Mouse (Mus musculus) heart, adult 8-10 months (tissue): Measurements from ENCODE around the gene Ppfibp2. TPM values are rescaled to one million over a fixed set of nuclear protein-coding genes. Genes with fewer than 3 reads are reported as not detected.
A peak's percentile ranks its signal among the peaks of the same experiment; 100 is the strongest.

Experiments
- DNase-seq: peaks from one replicate; pipeline ENCODE4 v3.0.0; 2022; ENCODE audit warnings: low spot score
- total RNA-seq, 4 experiments: library from RNA; stranded (reverse); gene quantifications; 2 replicates each; pipeline ENCODE4 v1.2.4; 2022

Gene Ppfibp2
- 10 to 100 TPM; 16.9 to 26.4 (median 20.6) TPM for total RNA-seq

DNA sequence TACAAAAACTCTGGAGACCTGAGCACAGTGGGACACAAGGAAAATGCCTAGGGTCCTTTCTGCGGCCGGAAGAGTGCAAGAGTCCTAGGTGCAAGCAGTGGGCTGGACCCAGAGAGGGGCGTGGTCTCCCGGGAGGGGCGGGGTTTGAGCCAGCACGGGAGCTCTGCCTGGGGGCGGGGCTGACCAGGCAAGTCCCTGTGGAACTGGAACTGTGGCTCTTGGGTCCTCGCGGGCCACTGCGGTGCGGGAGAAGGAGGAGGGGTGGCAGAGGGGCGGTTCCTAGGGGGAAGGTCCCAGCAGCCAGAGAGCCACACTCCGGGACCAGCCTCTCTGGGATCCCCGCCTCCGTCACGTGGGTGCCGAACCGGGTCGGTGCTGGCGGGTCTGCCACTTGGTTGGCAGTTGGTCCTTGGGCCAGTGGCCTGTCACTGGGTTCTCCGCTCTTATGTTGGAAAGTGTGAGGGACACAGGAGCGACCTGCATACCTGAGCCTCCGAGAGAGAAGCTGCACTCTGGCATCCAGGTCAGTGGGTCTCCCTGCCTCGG, at the start of gene Ppfibp2:
Gene Ppfibp2, plus strand, starts transcription at position 351 of the 546 bp plus-strand sequence.
- DNase-seq: peak; percentile 90

DNA sequence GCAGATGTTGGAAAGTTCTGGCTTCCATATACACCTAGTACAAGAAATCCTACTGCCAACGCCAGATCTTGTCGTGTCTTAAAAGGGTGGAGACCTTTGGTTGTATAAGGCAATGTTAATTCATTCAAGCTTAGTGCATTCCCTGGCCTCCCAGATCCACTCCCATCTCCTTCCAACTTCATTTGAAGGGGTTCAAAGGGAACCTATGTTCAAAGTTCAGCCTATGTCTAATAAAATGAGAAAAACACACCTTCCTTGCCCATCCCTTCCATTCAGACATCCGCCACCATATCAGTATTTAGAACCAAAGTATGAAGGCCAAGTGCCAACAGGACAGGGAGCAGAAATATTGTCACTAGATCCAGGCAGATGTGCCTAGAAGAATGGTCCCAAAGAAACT, 47.1 kb upstream of the Ppfibp2 start:
- DNase-seq: no peak

DNA sequence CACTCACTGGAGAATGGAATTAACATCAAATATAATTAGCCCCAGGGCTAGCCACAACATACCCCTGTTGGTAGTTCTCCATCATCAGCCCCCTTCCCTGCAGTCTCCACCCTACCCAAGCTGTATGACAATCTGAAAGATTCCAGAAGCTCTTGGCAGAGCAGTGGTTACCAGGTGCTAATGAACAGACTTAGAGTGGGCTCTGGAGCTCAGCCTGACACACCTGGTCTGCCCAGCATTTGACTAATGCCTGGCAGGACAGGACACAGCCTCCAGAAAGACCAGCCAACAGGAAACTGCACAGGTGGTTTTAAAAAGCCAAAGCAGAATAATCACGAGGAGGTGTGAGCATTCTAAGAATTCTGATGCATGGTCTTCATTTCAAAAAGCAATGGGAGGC, 41.5 kb upstream of the Ppfibp2 start:
- no peak for DNase-seq

DNA sequence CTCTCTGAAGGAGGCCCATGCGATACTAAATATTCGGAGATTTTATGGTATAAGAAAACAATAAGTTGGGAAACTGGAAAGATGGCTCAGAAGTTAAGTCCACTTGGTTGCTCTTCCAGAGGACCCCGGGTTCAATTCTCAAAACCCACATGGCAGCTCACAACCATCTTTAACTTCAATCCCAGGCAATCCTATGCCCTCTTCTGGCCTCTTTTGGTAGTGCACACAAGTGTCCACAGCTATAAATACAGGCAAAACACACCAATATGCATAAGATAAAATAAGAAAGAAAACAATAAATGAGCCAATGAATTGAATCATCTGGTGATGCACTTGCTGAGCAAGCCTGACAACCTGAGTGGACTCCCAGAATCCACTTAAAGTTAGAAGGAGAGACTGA, 39.1 kb upstream of the Ppfibp2 start:
- no peak for DNase-seq

DNA sequence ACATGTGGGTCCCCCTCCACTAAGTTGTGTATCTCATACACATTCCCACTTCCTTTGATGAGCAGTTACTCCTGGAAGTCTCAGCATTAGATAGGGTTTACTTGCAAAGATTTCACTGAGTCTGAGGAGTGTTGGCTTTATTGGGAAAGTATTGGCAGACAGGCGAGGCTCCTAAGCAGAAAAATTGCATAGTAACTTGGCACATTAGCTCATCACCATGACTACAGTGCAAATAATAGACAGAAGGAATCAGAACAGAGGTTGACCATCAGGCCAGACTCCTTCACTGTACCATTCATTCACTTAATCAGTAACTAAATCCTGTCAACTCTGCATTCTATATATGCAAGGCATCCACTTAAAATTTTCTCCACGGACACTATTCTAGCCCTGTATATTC, 34.3 kb upstream of the Ppfibp2 start:
- DNase-seq: no peak

DNA sequence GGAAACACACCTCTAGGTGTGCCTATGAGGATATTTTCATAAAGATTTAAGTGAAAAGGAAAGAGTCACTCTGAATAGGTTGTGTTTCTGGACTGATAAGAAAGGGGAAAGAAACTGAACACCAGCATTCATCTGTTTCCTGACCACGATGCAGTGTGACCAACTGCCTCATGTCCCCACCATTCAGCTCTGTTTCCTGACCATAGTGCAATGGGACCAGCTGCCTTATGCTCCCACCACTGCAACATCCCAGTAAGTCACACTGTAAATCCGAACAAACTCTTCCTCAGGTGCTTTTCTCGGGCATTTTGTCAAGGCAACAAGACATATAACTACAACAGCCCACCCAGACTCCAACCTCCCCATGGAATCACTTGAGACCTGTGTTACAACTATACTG, 33.4 kb upstream of the Ppfibp2 start:
- no peak for DNase-seq

DNA sequence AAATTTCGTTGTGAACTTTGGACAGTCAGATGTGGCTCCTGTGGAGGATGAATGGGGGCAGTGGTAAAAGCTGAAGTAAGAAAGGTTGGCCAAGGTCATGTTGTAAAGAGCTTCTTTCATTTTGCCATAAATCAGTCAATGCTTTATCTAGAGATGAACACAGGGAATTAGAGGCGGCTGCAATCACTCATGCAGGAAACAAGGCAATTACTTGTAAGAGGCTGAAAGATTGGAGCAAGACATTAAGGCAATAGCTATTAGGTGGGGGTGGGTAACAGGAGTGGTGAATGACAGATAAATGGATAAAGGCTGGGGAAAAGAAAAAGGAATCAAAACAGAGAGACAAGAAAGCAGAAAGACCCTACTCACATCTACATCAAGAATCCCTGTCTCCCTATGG, 31.3 kb upstream of the Ppfibp2 start:
- DNase-seq: no peak

DNA sequence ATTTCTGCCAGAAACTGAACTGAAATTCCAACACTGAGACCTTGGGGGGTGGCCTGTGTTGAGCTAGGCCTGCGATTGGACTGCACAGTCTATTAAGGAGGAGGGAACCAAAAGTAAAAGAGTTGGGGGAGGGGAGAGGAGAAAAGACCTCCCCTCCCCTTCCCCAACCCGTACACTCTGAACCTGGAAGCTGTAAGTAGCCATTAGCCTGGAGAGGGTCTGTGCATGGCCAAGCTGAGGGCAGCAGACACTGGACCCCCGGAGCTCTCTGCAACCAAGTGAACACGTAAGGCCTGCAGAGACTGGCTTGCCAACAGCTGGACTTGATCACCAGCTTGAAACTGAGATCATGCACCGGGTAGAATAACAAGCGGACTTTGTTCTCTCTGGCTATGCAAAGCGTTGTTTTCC, 27.7 kb upstream of the Ppfibp2 start, which contains the start of gene Olfml1:
Gene Olfml1, plus strand, starts transcription at position 186 of the 411 bp plus-strand sequence.
- peak; percentile 39 for DNase-seq

DNA sequence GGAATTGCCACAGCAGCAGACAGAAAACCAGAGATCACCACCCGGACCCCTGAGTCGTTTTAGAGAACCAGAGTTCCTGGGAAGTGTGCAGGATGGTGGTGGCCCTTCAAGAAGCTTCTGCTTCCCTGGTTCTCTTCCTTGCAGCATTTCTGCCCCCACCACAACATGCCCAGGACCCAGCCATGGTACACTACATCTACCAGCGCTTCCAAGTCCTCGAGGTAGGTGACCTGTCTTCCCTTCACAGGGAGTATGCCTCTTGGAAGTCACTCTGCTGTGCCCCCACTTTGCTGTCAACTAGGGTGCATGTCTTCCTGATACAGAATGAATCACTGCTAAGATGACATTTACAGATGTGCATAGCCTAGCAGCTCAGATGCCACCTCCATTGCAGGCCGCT, 27.3 kb upstream of the Ppfibp2 start:
- no peak for DNase-seq

DNA sequence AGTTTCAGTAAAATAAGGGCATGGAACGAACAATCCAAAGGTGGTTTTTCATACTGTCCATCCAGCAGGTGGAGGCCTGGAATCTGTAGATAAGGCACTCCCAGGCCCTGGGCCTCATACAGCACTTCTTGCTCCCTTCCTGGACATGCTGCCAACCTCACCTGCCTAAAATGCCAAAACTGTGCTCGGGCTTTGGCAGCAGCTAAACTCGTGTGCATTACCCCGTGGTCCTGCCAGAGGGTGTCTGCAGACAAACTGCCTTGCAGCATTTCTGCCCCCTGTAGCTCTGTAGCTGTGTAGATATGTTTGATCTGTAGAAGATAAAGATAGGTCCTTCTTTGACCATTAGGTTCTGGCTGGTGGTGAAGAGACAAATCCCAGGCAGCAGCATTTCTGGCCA, 26.0 kb upstream of the Ppfibp2 start:
- DNase-seq: no peak

DNA sequence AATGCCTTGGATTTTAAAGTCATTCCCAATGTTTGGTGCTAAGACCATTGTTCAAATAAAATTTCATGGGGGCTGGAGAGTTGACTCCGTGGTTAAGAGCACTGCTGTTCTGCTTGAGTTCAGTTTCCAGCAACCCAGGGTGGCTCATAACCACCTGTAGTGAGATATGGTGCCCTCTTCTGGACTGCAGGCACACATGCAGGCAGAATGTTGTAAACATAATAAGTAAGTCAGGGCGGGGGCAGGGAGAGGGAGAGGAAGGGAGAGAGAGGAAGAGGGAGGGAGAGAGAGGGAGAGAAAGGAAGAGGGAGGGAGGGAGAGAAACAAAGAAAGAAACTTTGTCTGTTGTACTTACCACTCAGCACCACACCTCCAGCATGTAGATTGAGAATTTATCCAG, 21.2 kb upstream of the Ppfibp2 start:
- DNase-seq: no peak

DNA sequence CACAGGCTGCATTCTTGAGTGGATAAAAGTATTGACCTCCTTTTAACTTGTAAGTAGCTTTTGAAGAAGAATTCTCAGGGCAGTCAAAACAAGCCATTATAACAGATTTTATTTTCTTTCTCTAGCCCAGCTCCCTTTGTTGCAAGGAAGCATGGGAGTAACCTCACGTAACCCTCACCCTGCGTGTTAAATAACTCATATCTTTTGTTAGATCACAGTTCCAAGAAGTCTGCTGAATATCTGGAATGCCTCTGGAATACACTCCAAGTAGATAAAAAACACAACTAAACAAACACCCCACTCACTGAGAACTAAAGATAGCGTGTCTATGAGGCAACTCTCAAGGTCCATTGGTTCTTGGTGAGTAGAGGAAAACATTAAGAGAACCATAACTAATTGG, 20.7 kb upstream of the Ppfibp2 start:
- no peak for DNase-seq

DNA sequence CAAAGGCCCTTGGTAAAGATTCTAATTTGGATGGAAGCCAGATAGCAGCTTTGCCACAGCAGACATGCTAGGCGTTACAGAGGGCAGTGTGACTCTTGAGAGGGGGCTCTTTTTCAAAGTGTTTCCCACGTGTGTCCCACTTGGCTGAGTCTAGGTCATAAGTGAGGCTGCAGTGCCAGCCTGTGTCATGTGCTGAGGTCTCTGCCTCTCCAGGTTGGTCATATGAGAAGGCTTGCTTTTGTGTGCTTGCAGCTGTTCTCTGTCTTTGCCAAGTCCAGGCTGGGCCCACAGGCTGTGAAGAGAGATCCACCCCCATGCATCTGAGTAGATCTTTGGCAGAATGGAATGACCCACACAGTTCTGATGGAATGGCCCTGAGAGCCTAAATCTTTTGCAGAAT, 2.4 kb upstream of the Ppfibp2 start:
- DNase-seq: peak; percentile 48

DNA sequence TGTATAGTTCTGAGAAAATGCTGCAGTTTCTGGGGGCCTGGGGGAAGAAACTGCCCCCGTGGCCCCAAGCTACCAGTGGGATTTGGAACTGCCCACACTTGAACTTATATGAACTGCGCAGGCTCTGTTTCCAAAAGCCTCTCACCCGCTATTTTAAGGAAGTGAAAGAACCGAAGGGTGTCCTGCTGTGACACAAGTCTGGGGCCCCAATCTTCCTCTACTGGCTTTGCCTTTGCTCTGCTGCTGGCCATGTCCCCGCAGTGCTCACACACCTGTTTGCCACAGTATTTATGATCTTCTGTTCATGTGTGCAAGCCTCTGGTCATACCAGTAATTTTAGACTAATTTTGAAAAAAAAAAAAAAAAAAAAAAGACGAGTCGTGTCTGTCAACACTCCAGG, 1.1 kb upstream of the Ppfibp2 start:
- DNase-seq: peak; percentile 44

DNA sequence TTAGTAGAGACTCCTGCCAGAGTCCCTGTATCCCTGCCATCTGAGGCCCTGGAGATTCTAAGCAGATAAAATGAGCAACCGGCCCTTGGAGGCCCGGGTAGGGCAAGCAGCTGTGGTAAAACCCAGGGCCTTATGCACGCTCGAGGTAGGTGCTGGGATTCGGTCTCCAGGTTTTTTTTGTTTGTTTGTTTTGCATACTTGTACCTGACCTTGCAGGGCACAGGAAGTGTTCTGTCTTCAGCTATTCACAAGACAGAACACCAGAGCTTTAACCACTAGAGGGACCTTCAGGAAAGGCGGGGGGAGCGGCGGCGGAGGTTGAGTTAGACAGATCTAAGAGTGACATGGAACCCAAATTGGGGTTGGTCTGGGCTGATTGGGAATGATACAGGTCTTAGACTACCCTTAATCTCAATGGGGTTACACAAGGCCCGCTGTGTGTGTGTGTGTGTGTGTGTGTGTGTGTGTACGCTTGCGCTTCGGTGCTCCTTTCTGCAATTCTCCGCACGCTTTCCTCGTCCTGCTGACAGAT, 616 bp upstream of the Ppfibp2 start:
- peak; percentile 40 for DNase-seq

DNA sequence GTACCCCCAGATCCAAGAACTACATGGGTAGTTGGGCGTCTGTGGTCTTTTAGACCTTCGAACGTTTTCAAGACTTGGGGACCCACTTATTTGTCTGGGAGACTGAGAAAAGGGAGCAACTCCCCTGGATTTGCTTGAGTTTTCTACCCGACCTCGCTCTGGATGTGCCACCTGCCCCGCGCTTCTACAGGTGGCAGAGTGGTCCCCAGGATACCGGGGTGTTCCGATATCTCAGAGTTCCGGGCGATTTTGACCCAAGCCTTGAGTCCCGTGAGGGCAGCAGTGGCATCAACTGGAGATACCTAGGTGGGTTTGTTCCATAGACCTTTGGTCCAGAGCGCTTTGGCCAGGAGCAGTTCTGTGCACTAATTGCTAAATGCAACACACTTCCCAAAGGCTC, 419 bp downstream of the Ppfibp2 start:
- no peak for DNase-seq

DNA sequence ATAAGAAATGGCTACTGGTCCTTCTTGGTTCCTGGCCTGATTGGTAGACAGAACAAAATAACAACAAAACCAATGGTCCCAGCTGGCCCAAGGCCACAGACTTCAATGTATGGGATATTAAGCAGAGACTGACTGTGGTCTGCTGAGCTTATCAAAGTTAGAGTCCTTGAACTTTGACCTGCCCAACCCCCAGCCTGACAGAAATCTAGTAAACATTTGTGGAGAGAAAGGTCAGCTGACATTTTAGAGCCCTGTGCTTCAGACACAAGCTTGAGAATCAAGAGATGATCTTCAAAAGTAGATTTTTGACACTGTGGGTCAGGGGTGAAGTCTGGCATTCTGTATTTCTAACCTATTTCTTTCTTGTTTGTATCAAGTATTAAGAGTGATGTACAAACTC, 1.7 kb downstream of the Ppfibp2 start:
- no peak for DNase-seq

DNA sequence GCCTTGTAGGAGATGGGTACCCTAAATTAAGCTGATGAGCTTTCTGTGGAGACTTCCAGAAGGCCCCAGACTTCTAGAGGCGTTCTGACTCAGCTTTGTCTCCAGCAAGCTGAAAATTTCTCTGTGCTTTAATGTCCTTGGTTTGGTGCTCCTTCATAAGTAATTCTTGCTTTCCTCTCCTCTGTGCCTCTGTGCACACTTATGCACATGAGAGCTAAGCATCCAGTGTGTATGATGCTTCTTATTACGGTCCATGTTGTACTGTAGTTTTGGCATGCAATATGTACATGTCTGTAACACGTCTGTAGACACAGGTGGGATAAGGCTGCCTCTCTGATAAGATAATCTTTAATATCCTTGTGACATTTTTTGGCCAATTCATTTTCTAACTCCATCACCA, 2.9 kb downstream of the Ppfibp2 start:
- DNase-seq: no peak

DNA sequence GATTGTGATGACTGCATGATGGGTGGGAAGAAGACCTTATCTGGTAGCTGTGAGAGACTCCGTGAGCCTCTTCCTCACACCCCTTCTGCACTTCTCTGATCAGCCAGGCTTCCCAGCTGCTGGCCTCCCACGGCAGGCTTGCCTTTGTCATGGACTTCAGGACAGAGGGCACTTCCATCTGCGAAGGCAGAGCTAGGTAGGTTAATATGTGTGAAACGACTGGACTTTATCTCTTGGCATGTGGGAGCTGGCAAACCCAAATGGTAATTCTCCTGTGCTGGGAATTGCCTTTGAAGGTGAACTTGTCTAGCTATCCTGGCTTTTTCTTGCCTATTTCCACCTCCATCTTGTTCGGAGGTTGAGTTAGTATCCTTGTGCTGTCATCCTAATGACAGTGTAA, 5.6 kb downstream of the Ppfibp2 start:
- no peak for DNase-seq

DNA sequence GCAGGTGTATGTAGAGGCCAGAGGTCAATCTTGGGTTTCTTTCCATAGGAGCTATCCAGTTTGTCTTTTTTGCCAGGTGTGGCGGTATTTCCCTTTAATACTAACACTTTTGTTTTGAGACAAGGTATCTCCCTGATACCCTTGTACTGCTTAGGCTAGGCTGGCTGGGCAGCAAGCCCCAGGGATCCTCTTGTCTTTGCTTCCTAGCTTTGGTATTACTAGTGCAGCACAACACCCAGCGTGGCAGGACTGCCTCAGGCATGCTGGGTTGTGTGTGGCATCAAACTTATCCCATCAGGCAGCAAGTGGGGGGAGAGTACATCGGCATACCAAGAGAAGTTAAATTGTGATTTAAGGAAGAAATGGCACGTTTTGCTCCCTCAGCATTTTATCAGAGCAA, 7.5 kb downstream of the Ppfibp2 start:
- DNase-seq: no peak

DNA sequence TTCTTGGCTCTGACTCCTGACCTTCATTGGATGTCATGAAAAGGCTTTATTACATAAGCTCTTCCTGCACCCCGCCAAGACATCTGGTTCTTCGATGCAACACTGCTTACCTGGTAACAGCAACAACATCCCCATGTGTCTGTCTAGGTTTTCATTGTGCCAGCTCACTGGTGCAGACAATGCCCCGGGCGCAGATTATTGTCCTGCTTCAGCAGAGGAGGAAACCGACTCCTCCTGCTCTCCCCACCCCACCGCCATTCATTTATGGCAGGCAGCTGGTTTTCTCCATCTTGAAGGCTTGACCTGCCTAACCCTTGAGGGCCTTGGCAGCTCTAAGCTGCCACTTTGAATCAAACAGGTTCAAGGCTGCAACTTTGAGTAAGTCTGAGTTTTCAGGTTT, 7.9 kb downstream of the Ppfibp2 start:
- no peak for DNase-seq

DNA sequence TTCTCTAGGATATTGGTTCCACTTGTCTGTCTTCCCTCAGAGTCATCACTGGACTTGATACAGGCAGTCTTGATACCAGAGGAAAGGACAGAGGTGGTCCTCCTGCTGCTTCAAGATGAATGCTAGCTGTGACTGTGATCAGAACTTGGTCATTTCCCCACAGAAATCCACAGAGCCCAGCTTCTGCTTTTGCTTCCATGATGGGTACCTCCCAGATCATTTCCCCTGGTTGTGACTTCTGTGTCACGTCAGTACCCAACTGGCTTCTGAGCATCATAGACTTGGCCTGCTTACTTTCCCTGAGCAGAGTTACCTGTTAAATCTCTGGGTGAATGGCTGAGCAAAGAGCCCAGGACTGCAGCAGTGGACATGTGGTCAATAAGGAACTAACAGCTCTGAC, 12.8 kb downstream of the Ppfibp2 start:
- no peak for DNase-seq

DNA sequence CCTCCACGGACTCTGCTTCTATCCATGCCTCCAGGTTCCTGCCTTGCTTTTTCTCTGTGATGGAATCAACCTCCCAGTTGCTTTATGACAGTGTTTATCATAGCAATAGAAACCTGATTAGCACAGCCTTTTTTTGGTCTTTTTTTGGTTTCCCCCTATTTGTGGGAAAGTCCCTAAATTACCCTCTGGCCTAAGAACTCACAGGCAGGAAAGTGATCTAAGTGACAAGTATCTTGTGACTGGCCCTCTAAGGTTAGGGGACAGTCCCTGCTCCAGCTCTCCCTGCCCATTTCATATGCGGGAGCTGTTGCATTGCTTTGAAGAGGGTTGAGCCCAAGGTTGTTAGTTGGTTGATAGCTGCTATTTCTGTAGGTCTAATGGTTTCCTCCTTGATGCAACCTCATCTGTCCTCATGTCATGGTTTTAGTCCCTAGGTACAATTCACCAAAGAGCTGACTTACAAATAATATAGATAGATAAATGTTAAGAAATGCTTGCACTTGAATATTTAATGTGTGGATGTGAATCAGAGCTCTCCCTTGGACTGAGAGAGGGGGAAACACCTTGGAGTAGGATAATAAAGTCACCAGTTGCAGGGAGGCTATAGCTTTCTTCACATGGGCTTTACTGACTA, 14.7 kb downstream of the Ppfibp2 start:
- DNase-seq: no peak

DNA sequence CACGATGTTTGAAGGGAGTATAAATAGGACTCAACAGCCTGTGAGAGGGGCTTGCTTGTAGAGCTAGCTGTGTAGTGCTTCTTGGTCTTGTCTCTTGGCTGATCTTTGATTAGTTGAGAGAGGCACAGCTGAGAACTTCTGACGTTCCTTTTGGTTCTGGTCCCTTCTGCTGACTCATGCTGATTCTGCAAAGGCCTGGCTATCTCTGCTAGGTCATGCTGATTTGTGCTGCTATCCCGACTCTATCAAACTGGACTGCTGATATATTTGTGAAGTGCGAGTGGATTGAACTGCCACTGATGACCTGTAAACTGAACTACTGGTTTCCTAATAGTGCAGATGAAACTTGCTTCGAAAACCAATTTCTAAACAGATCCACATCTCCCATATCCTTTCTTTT, 15.9 kb downstream of the Ppfibp2 start:
- no peak for DNase-seq
